Mouse (Mus musculus) lung, postnatal 0 days (tissue): ENCODE measurements around the gene 4931429L15Rik.

Experiments
- CTCF ChIP-seq: IDR thresholded peaks from 2 replicates; pipeline ENCODE4 v1.5.1; 2016; ENCODE audit warnings: antibody characterized with exemption, mild to moderate bottlenecking
- EP300 ChIP-seq: IDR thresholded peaks from 2 replicates; pipeline ENCODE4 v1.6.1; 2016; ENCODE audit warnings: antibody characterized with exemption, mild to moderate bottlenecking, control low read depth

- TF ChIP-seq CTCF (no peak), EP300 (no peak)
Observed at GRCm38 (mm10) chr9:46270782-46271181, 49.0 kb downstream of the 4931429L15Rik start.
